Mouse (Mus musculus) hindbrain, postnatal 0 days (tissue): ENCODE data around the gene Adgrg3. TPM values are rescaled to one million over a fixed set of nuclear protein-coding genes. Genes with fewer than 3 reads are reported as not detected.

ENCODE experiments used
- ATAC-seq: fragments of 200-750 bp; cut with Nextera tagmentation; 2 replicates; pipeline ENCODE4 v1.8.0; 2017; ENCODE audit warnings: mild to moderate bottlenecking, moderate TSS enrichment, moderate library complexity
- DNase-seq: peaks from one replicate; pipeline ENCODE4 v3.0.0-alpha.2; 2015; ENCODE audit warnings: low spot score
- H3K27ac ChIP-seq: fragments of 300-500 bp; sonication (generic); 2 replicates; pipeline ENCODE4 v1.5.1; 2014; ENCODE audit warnings: mild to moderate bottlenecking
- H3K27me3 ChIP-seq: fragments of 300-500 bp; sonication (generic); 2 replicates; pipeline ENCODE4 v1.6.1; 2014; ENCODE audit warnings: low read length, mixed read lengths; ENCODE audit not compliant: insufficient read depth
- H3K36me3 ChIP-seq: fragments of 300-500 bp; sonication (generic); 2 replicates; pipeline ENCODE4 v1.6.1; 2014; ENCODE audit warnings: low read length, mixed read lengths; ENCODE audit not compliant: insufficient read depth
- H3K4me1 ChIP-seq: fragments of 300-500 bp; sonication (generic); 2 replicates; pipeline ENCODE4 v1.6.1; 2014; ENCODE audit warnings: antibody characterized with exemption, low read length, mixed read lengths; ENCODE audit not compliant: insufficient read depth
- H3K4me2 ChIP-seq: fragments of 300-500 bp; sonication (generic); 2 replicates; pipeline ENCODE4 v1.6.1; 2014; ENCODE audit warnings: low read depth, mild to moderate bottlenecking, low read length, moderate library complexity, mixed read lengths
- H3K4me3 ChIP-seq: fragments of 300-500 bp; sonication (generic); 2 replicates; pipeline ENCODE4 v1.5.1; 2014; ENCODE audit warnings: low read length
- H3K9ac ChIP-seq: fragments of 300-500 bp; sonication (generic); replicated peaks from 2 replicates; pipeline ENCODE4 v1.6.1; 2014; ENCODE audit warnings: mild to moderate bottlenecking, low read length, moderate library complexity, mixed read lengths
- H3K9me3 ChIP-seq: fragments of 300-500 bp; sonication (generic); 2 replicates; pipeline ENCODE4 v1.6.1; 2016; ENCODE audit warnings: low read length, mixed read lengths
- CTCF ChIP-seq: IDR thresholded peaks from 2 replicates; pipeline ENCODE4 v1.5.1; 2016; ENCODE audit warnings: antibody characterized with exemption, control low read depth, low read depth
- WGBS: fragments of 180-500 bp; shearing (Covaris S2); extraction: QIAGEN DNeasy Blood & Tissue Kit; methylation state at CpG from one replicate; pipeline ENCODE4 v1.1.7; 2014; 5-methylcytosine and 5-hydroxymethylcytosine counted together
- polyA plus RNA-seq: library from polyadenylated mRNA; unstranded; fragments of >200 nt; fragmentation: Nextera tagmentation; extraction: Ambion mirVana; gene quantifications from 2 replicates; pipeline ENCODE4 v1.2.1, GENCODE M21; 2015
- total RNA-seq: library from RNA; depleted of rRNA; stranded (reverse); fragments of >200 nt; gene quantifications from 2 replicates; pipeline ENCODE4 v1.2.3, GENCODE M21; 2014

Gene Adgrg3
- total and polyA plus RNA-seq, 2 experiments from 2014 or later = 0.54 to 1.3 TPM

GRCm38 (mm10) chr8:95054927-95055510, 37.5 kb downstream of the Adgrg3 start, which contains the start of gene Drc7:
Gene Drc7 (plus strand): TSS chr8:95055103.
- TF ChIP-seq CTCF = no peak
- no peak within 1 kb of the TSS for H3K27ac ChIP-seq
- peak; percentile 80 for ATAC-seq

GRCm38 (mm10) chr8:95056414-95056813, 38.9 kb downstream of the Adgrg3 start:
- Histone ChIP-seq H3K9ac (no peak overlapping the region), H3K9me3 (no peaks in the 10 kb centered on the region), H3K36me3 (no peaks in the 10 kb centered on the region), H3K27me3 (no peaks in the 10 kb centered on the region), H3K27ac (no peak overlapping the region), H3K4me2 (no peak overlapping the region), H3K4me1 (no peaks in the 10 kb centered on the region), H3K4me3 (no peak overlapping the region)
- DNase-seq = no peak
- TF ChIP-seq CTCF = no peak
- WGBS = 84% methylated on average over 5 of the region's 5 CpGs
- no peak for ATAC-seq

More at GRCm38 (mm10) chr8:95054927-95055510, 37.5 kb downstream of the Adgrg3 start, which contains the start of gene Drc7:
- DNase-seq = peak; percentile 72
- Histone ChIP-seq H3K4me2 (0 out of 2 replicates have a peak within 1 kb of the TSS, but pooled peaks have one; percentile 18), H3K4me1 (no peaks in the 10 kb centered on the region), H3K9ac (no peak within 1 kb of the TSS), H3K27me3 (no peaks in the 10 kb centered on the region), H3K9me3 (no peaks in the 10 kb centered on the region), H3K4me3 (no peak within 1 kb of the TSS), H3K36me3 (no peaks in the 10 kb centered on the region)
- 11% methylated on average over 2 of the region's 2 CpGs for WGBS

GRCm38 (mm10) chr8:95058661-95059060, 41.2 kb downstream of the Adgrg3 start:
- 84% methylated on average over 6 of the region's 6 CpGs for WGBS
- no peak for DNase-seq

GRCm38 (mm10) chr8:95059812-95060533, 42.5 kb downstream of the Adgrg3 start:
- DNase-seq (no peak), ATAC-seq (no peak)
- Histone ChIP-seq H3K4me3 (no peak overlapping the region), H3K36me3 (no peaks in the 10 kb centered on the region), H3K9me3 (no peaks in the 10 kb centered on the region), H3K9ac (no peak overlapping the region), H3K4me1 (no peaks in the 10 kb centered on the region), H3K27me3 (no peaks in the 10 kb centered on the region), H3K27ac (no peak overlapping the region), H3K4me2 (no peak overlapping the region)
- no peak for TF ChIP-seq CTCF
- 68% methylated on average over 6 of the region's 6 CpGs for WGBS

More at GRCm38 (mm10) chr8:95058661-95059060, 41.2 kb downstream of the Adgrg3 start:
- no peaks in the 10 kb centered on the region for H3K27me3 ChIP-seq
- H3K4me1 ChIP-seq = no peaks in the 10 kb centered on the region
- H3K9me3 ChIP-seq = no peaks in the 10 kb centered on the region
- H3K9ac ChIP-seq = no peak overlapping the region
- ATAC-seq = no peak
- H3K27ac ChIP-seq = no peak overlapping the region
- H3K4me3 ChIP-seq = no peak overlapping the region
- H3K4me2 ChIP-seq = no peak overlapping the region
- no peaks in the 10 kb centered on the region for H3K36me3 ChIP-seq
- no peak for TF ChIP-seq CTCF

GRCm38 (mm10) chr8:95064531-95064930, 47.0 kb downstream of the Adgrg3 start:
- no peak overlapping the region for H3K4me3 ChIP-seq
- no peaks in the 10 kb centered on the region for H3K4me1 ChIP-seq
- peak; percentile 53 for DNase-seq
- WGBS = 66% methylated on average over 2 of the region's 2 CpGs
- no peak overlapping the region for H3K4me2 ChIP-seq
- no peaks in the 10 kb centered on the region for H3K9me3 ChIP-seq
- H3K9ac ChIP-seq = no peak overlapping the region
- no peak for TF ChIP-seq CTCF
- no peak for ATAC-seq
- no peaks in the 10 kb centered on the region for H3K36me3 ChIP-seq
- no peaks in the 10 kb centered on the region for H3K27me3 ChIP-seq
- H3K27ac ChIP-seq = no peak overlapping the region

- no peaks in the 10 kb centered on the region for H3K36me3 ChIP-seq
- no peaks in the 10 kb centered on the region for H3K9me3 ChIP-seq
- DNase-seq = peak; percentile 73
- H3K4me3 ChIP-seq = no peak overlapping the region
- ATAC-seq = no peak
- H3K4me2 ChIP-seq = no peak overlapping the region
- WGBS = 47% methylated on average over 3 of the region's 3 CpGs
- no peaks in the 10 kb centered on the region for H3K4me1 ChIP-seq
- no peak overlapping the region for H3K9ac ChIP-seq
- TF ChIP-seq CTCF = peak; percentile 59
- no peaks in the 10 kb centered on the region for H3K27me3 ChIP-seq
- no peak overlapping the region for H3K27ac ChIP-seq
These were observed 50.1 kb downstream of the Adgrg3 start for GRCm38 (mm10) chr8:95067582-95067981.

GRCm38 (mm10) chr8:95075504-95075903, 58.0 kb downstream of the Adgrg3 start:
- H3K4me1 ChIP-seq = no peaks in the 10 kb centered on the region
- ATAC-seq (no peak), DNase-seq (no peak)
- no peak overlapping the region for H3K4me2 ChIP-seq
- no peak overlapping the region for H3K9ac ChIP-seq
- no peaks in the 10 kb centered on the region for H3K36me3 ChIP-seq
- no peak overlapping the region for H3K4me3 ChIP-seq
- no peak overlapping the region for H3K27ac ChIP-seq
- WGBS = 78% methylated on average over 3 of the region's 3 CpGs
- H3K27me3 ChIP-seq = no peaks in the 10 kb centered on the region
- no peak for TF ChIP-seq CTCF
- H3K9me3 ChIP-seq = no peaks in the 10 kb centered on the region
